Mouse (Mus musculus) kidney, postnatal 0 days (tissue): Measurements from ENCODE around the gene Ugt1a2. TPM values are rescaled to one million over a fixed set of nuclear protein-coding genes. Genes with fewer than 3 reads are reported as not detected.
"Not testable (repeated sequence)": the region's sequence is repeated elsewhere in the genome, so short reads cannot be mapped to it uniquely, and the experiment has no call there.

Experiments
- ATAC-seq: fragments of 200-750 bp; cut with Nextera tagmentation; replicated peaks from 2 replicates; pipeline ENCODE4 v1.8.0; 2017; ENCODE audit warnings: low read depth, moderate number of reproducible peaks, moderate TSS enrichment, moderate library complexity; ENCODE audit not compliant: low FRiP score
- DNase-seq: peaks from one replicate; pipeline ENCODE4 v3.0.0-alpha.2; 2016; ENCODE audit warnings: low spot score
- H3K27ac ChIP-seq: fragments of 300-500 bp; sonication (generic); 2 replicates; pipeline ENCODE4 v1.5.1; 2014; ENCODE audit warnings: mild to moderate bottlenecking
- H3K27me3 ChIP-seq: fragments of 300-500 bp; sonication (generic); 2 replicates; pipeline ENCODE4 v1.6.1; 2014; ENCODE audit warnings: low read length, mixed read lengths; ENCODE audit not compliant: insufficient read depth
- H3K36me3 ChIP-seq: fragments of 300-500 bp; sonication (generic); 2 replicates; pipeline ENCODE4 v1.6.1; 2014; ENCODE audit warnings: low read length, mixed read lengths; ENCODE audit not compliant: insufficient read depth
- H3K4me1 ChIP-seq: fragments of 300-500 bp; sonication (generic); replicated peaks from 2 replicates; pipeline ENCODE4 v1.6.1; 2014; ENCODE audit warnings: antibody characterized with exemption, low read length, mixed read lengths; ENCODE audit not compliant: insufficient read depth
- H3K4me2 ChIP-seq: fragments of 300-500 bp; sonication (generic); 2 replicates; pipeline ENCODE4 v1.6.1; 2014; ENCODE audit warnings: mild to moderate bottlenecking, low read length, moderate library complexity, mixed read lengths
- H3K4me3 ChIP-seq: fragments of 300-500 bp; sonication (generic); replicated peaks from 2 replicates; pipeline ENCODE4 v1.5.1; 2014; ENCODE audit warnings: low read depth, low read length
- H3K9ac ChIP-seq: fragments of 300-500 bp; sonication (generic); 2 replicates; pipeline ENCODE4 v1.6.1; 2014; ENCODE audit warnings: low read depth, low read length
- H3K9me3 ChIP-seq: fragments of 300-500 bp; sonication (generic); replicated peaks from 2 replicates; pipeline ENCODE4 v1.6.1; 2016; ENCODE audit warnings: low read length, inconsistent platforms, mixed read lengths
- CTCF ChIP-seq: IDR thresholded peaks from 2 replicates; pipeline ENCODE4 v1.5.1; 2016; ENCODE audit warnings: antibody characterized with exemption, low read depth, mild to moderate bottlenecking, moderate library complexity
- WGBS: fragments of 180-500 bp; shearing (Covaris S2); extraction: QIAGEN DNeasy Blood & Tissue Kit; methylation state at CpG from one replicate; pipeline ENCODE4 v1.1.7; 2014; 5-methylcytosine and 5-hydroxymethylcytosine counted together
- polyA plus RNA-seq: library from polyadenylated mRNA; unstranded; fragments of >200 nt; fragmentation: Nextera tagmentation; extraction: Ambion mirVana; gene quantifications from 2 replicates; pipeline ENCODE4 v1.2.1, GENCODE M21; 2015

Gene Ugt1a2
- polyA plus RNA-seq, 1 experiment from 2014 or later, result 176 TPM

GRCm38 (mm10) chr1:88217144-88217543 is 16.7 kb downstream of the Ugt1a2 start:
- 56% methylated on average over 2 of the region's 2 CpGs for WGBS
- H3K27ac ChIP-seq, result no peak overlapping the region
- TF ChIP-seq CTCF, result peak; percentile 20; the same call in 1 of the 2 replicates
- H3K4me2 ChIP-seq, result no peak overlapping the region
- no peak for ATAC-seq
- no peaks in the 10 kb centered on the region for H3K4me1 ChIP-seq
- no peaks in the 10 kb centered on the region for H3K27me3 ChIP-seq
- peak; percentile 3 for DNase-seq
- H3K9ac ChIP-seq, result no peak overlapping the region
- no peak overlapping the region for H3K4me3 ChIP-seq
- no peaks in the 10 kb centered on the region for H3K36me3 ChIP-seq
- H3K9me3 ChIP-seq, result peaks cover 48% of the 10 kb centered on the region

- ATAC-seq (no peak), DNase-seq (peak; percentile 5)
- Histone ChIP-seq H3K9me3 (peaks cover 43% of the 10 kb centered on the region), H3K27me3 (no peaks in the 10 kb centered on the region), H3K36me3 (no peaks in the 10 kb centered on the region), H3K9ac (no peak overlapping the region), H3K4me3 (no peak overlapping the region), H3K4me2 (no peak overlapping the region), H3K4me1 (no peaks in the 10 kb centered on the region), H3K27ac (no peak overlapping the region)
- no peak for TF ChIP-seq CTCF
- WGBS, result 41% methylated on average over 3 of the region's 3 CpGs
These were observed 17.2 kb downstream of the Ugt1a2 start for GRCm38 (mm10) chr1:88217576-88217975.

GRCm38 (mm10) chr1:88218051-88218450 is 17.6 kb downstream of the Ugt1a2 start:
- WGBS, result 72% methylated on average over 9 of the region's 9 CpGs
- no peaks in the 10 kb centered on the region for H3K27me3 ChIP-seq
- no peak overlapping the region for H3K4me2 ChIP-seq
- H3K9ac ChIP-seq, result no peak overlapping the region
- H3K27ac ChIP-seq, result no peak overlapping the region
- H3K36me3 ChIP-seq, result no peaks in the 10 kb centered on the region
- no peaks in the 10 kb centered on the region for H3K4me1 ChIP-seq
- DNase-seq (no peak), ATAC-seq (no peak)
- no peak for TF ChIP-seq CTCF
- H3K4me3 ChIP-seq, result no peak overlapping the region
- H3K9me3 ChIP-seq, result peaks cover 39% of the 10 kb centered on the region

- WGBS, result 47% methylated on average over 4 of the region's 4 CpGs
- H3K9ac ChIP-seq, result no peak overlapping the region
- TF ChIP-seq CTCF, result no peak
- no peaks in the 10 kb centered on the region for H3K27me3 ChIP-seq
- H3K4me2 ChIP-seq, result no peak overlapping the region
- no peak overlapping the region for H3K4me3 ChIP-seq
- no peak overlapping the region for H3K27ac ChIP-seq
- H3K4me1 ChIP-seq, result no peaks in the 10 kb centered on the region
- no peak for ATAC-seq
- DNase-seq, result no peak
- no peaks in the 10 kb centered on the region for H3K36me3 ChIP-seq
- H3K9me3 ChIP-seq, result peaks cover 34% of the 10 kb centered on the region
These were observed 18.2 kb downstream of the Ugt1a2 start for GRCm38 (mm10) chr1:88218591-88218990.

- ATAC-seq, result no peak
These were observed 18.7 kb downstream of the Ugt1a2 start for GRCm38 (mm10) chr1:88219054-88219453.

GRCm38 (mm10) chr1:88220336-88220735 is 19.9 kb downstream of the Ugt1a2 start:
- H3K4me2 ChIP-seq, result no peak overlapping the region
- H3K27me3 ChIP-seq, result no peaks in the 10 kb centered on the region

More at GRCm38 (mm10) chr1:88219054-88219453, 18.7 kb downstream of the Ugt1a2 start:
- 13% methylated on average over 1 of the region's 1 CpGs for WGBS
- H3K27ac ChIP-seq, result no peak overlapping the region
- H3K4me2 ChIP-seq, result no peak overlapping the region
- no peaks in the 10 kb centered on the region for H3K36me3 ChIP-seq
- TF ChIP-seq CTCF, result no peak
- H3K4me1 ChIP-seq, result no peaks in the 10 kb centered on the region
- no peak overlapping the region for H3K4me3 ChIP-seq
- no peak overlapping the region for H3K9ac ChIP-seq
- H3K27me3 ChIP-seq, result no peaks in the 10 kb centered on the region
- H3K9me3 ChIP-seq, result peaks cover 29% of the 10 kb centered on the region
- DNase-seq, result no peak

GRCm38 (mm10) chr1:88222216-88222615 is 21.8 kb downstream of the Ugt1a2 start:
- Histone ChIP-seq H3K4me1 (no peaks in the 10 kb centered on the region), H3K36me3 (no peaks in the 10 kb centered on the region), H3K27ac (no peak overlapping the region), H3K9ac (no peak overlapping the region), H3K27me3 (no peaks in the 10 kb centered on the region), H3K4me3 (no peak overlapping the region), H3K4me2 (no peak overlapping the region), H3K9me3 (peaks cover 5% of the 10 kb centered on the region)
- no peak for DNase-seq
- TF ChIP-seq CTCF, result no peak
- ATAC-seq, result no peak
- 46% methylated on average over 2 of the region's 2 CpGs for WGBS

More at GRCm38 (mm10) chr1:88220336-88220735, 19.9 kb downstream of the Ugt1a2 start:
- DNase-seq, result no peak
- H3K9me3 ChIP-seq, result peaks cover 18% of the 10 kb centered on the region
- ATAC-seq, result no peak
- no peaks in the 10 kb centered on the region for H3K4me1 ChIP-seq
- H3K9ac ChIP-seq, result no peak overlapping the region
- TF ChIP-seq CTCF, result no peak
- H3K36me3 ChIP-seq, result no peaks in the 10 kb centered on the region
- H3K27ac ChIP-seq, result no peak overlapping the region
- no peak overlapping the region for H3K4me3 ChIP-seq

- DNase-seq, H3K27me3 ChIP-seq, H3K36me3 ChIP-seq, H3K9me3 ChIP-seq, H3K9ac ChIP-seq, H3K4me2 ChIP-seq, H3K4me3 ChIP-seq, H3K27ac ChIP-seq, ATAC-seq, H3K4me1 ChIP-seq: not testable (repeated sequence)
These were observed 22.7 kb downstream of the Ugt1a2 start for GRCm38 (mm10) chr1:88223011-88223515.
